Mouse (Mus musculus) embryonic facial prominence, embryonic 14.5 days (tissue): ENCODE measurements around the gene Prcc. TPM values are rescaled to one million over a fixed set of nuclear protein-coding genes. Genes with fewer than 3 reads are reported as not detected.

Experiments used
- ATAC-seq: fragments of 200-750 bp; cut with Nextera tagmentation; 2 replicates; pipeline ENCODE4 v1.8.0; 2017; ENCODE audit warnings: low read depth, moderate number of reproducible peaks, moderate TSS enrichment
- DNase-seq: peaks from one replicate; pipeline ENCODE4 v3.0.0-alpha.2; 2015; ENCODE audit warnings: low spot score
- H3K27ac ChIP-seq: fragments of 300-500 bp; sonication (generic); replicated peaks from 2 replicates; pipeline ENCODE4 v1.5.1; 2014; ENCODE audit warnings: low read depth, mild to moderate bottlenecking, low read length, moderate library complexity
- H3K27me3 ChIP-seq: fragments of 300-500 bp; sonication (generic); replicated peaks from 2 replicates; pipeline ENCODE4 v1.6.1; 2014; ENCODE audit warnings: low read length; ENCODE audit not compliant: control insufficient read depth, insufficient read depth
- H3K36me3 ChIP-seq: fragments of 300-500 bp; sonication (generic); 2 replicates; pipeline ENCODE4 v1.6.1; 2014; ENCODE audit warnings: low read length, mixed read lengths; ENCODE audit not compliant: control insufficient read depth, insufficient read depth
- H3K4me1 ChIP-seq: fragments of 300-500 bp; sonication (generic); 2 replicates; pipeline ENCODE4 v1.6.1; 2014; ENCODE audit warnings: antibody characterized with exemption, low read length; ENCODE audit not compliant: control insufficient read depth, insufficient read depth
- H3K4me2 ChIP-seq: fragments of 300-500 bp; sonication (generic); 2 replicates; pipeline ENCODE4 v1.6.1; 2014; ENCODE audit warnings: low read depth, mild to moderate bottlenecking, low read length, moderate library complexity, mixed read lengths
- H3K4me3 ChIP-seq: fragments of 300-500 bp; sonication (generic); 2 replicates; pipeline ENCODE4 v1.5.1; 2014; ENCODE audit warnings: low read depth, mild to moderate bottlenecking, low read length
- H3K9ac ChIP-seq: fragments of 300-500 bp; sonication (generic); 2 replicates; pipeline ENCODE4 v1.6.1; 2014; ENCODE audit warnings: low read depth, mild to moderate bottlenecking, low read length, moderate library complexity, mixed read lengths
- H3K9me3 ChIP-seq: fragments of 300-500 bp; sonication (generic); 2 replicates; pipeline ENCODE4 v1.6.1; 2016; ENCODE audit warnings: low read length; ENCODE audit not compliant: control insufficient read depth
- WGBS: fragments of 180-500 bp; shearing (Covaris S2); extraction: QIAGEN DNeasy Blood & Tissue Kit; methylation state at CpG from one replicate; pipeline ENCODE4 v1.1.7; 2014; 5-methylcytosine and 5-hydroxymethylcytosine counted together
- polyA plus RNA-seq: library from polyadenylated mRNA; unstranded; fragments of >200 nt; fragmentation: Nextera tagmentation; extraction: Ambion mirVana; gene quantifications from 2 replicates; pipeline ENCODE4 v1.2.1, GENCODE M21; 2014

Gene Prcc
- polyA plus RNA-seq, result 13.0 and 13.5 TPM in 2 replicates

DNA sequence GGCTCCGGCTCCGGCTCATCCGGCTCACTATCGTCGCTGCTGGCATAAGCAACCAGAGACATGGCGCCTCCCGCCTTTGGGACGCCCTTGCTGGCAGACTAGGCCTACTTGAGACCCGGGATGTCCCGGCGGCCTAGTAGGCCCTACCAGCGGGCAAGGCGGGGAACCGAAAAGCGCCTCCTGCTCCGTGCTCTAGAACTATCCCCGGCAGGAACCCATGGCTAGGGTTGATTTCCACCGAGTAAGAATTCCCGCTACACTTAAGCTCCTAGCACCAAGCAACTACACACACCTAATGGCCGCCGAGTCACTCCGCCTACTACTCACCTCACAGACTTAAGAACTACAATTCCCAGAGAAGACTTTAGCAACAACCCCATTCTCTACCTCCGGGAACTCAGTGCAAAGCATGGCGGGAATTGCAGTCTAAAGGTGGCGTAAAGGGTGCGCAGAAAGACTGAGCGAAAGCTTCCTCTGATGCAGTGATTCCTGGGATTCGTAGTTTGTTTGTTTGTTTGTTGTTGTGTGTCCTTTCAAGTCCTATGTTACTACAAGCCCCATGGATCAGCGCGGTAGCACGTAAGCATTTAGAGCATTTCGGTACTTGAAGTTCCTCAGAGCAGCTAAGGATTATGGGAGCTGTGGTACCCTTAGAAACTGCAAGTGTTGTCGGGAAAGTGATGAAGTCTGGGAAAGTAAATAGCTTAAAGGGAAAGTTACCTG lies at the start of gene Prcc:
Prcc (minus strand) TSS at position 328 of the 723 bp plus-strand sequence.
- Histone ChIP-seq H3K4me1 (peaks cover 15% of the 10 kb centered on the region), H3K9me3 (0 out of 2 replicates have a peak, but pooled peaks cover 4% of the 10 kb centered on the region), H3K9ac (peak within 1 kb of the TSS; percentile 96), H3K4me2 (peak within 1 kb of the TSS; percentile 97), H3K27ac (peak within 1 kb of the TSS; percentile 92), H3K4me3 (peak within 1 kb of the TSS; percentile 98), H3K27me3 (no peaks in the 10 kb centered on the region), H3K36me3 (peaks cover 11% of the 10 kb centered on the region)
- WGBS, result 0% methylated on average over 18 of the region's 33 CpGs
- DNase-seq (peak; percentile 100), ATAC-seq (peak; percentile 99)

DNA sequence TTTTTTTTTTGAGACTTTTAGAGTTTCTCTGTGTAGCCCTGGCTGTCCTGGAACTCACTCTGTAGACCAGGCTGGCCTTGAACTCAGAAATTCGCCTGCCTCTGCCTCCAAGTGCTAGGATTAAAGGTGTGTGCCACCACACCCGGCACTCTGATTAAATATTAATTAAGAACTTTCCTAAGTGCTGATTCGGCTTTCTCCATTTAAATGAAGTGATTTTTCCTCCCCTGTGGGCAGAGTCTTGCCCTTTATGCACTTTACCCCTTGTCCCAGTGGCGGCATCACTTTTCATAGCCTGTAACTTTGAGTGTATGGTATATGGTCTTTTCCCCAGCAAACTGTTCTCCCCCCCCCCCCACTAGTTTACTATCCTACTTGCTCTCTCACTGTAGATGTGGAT lies 49.8 kb upstream of the Prcc start:
- peaks cover 67% of the 10 kb centered on the region for H3K36me3 ChIP-seq
- WGBS, result 81% methylated on average over 4 of the region's 4 CpGs
- no peak overlapping the region for H3K4me2 ChIP-seq
- DNase-seq, result no peak
- no peak for ATAC-seq
- H3K4me1 ChIP-seq, result peaks cover 6% of the 10 kb centered on the region; the same call in 1 of the 2 replicates
- H3K27me3 ChIP-seq, result no peaks in the 10 kb centered on the region
- H3K9ac ChIP-seq, result no peak overlapping the region
- no peak overlapping the region for H3K4me3 ChIP-seq
- H3K27ac ChIP-seq, result no peak overlapping the region
- no peaks in the 10 kb centered on the region for H3K9me3 ChIP-seq

GRCm38 (mm10) chr3:87934501-87934900 lies 49.1 kb upstream of the Prcc start:
- Histone ChIP-seq H3K9me3 (no peaks in the 10 kb centered on the region), H3K4me1 (peaks cover 6% of the 10 kb centered on the region; the same call in 1 of the 2 replicates), H3K4me2 (no peak overlapping the region), H3K9ac (no peak overlapping the region), H3K4me3 (no peak overlapping the region), H3K27ac (no peak overlapping the region), H3K36me3 (peaks cover 60% of the 10 kb centered on the region), H3K27me3 (no peaks in the 10 kb centered on the region)
- DNase-seq, result no peak
- WGBS, result 72% methylated on average over 4 of the region's 4 CpGs
- ATAC-seq, result no peak

- H3K9me3 ChIP-seq, result no peaks in the 10 kb centered on the region
- H3K27me3 ChIP-seq, result no peaks in the 10 kb centered on the region
- H3K9ac ChIP-seq, result no peak overlapping the region
- no peak overlapping the region for H3K4me3 ChIP-seq
- no peak overlapping the region for H3K4me2 ChIP-seq
- peaks cover 10% of the 10 kb centered on the region; the same call in 1 of the 2 replicates for H3K4me1 ChIP-seq
- 79% methylated on average over 5 of the region's 5 CpGs for WGBS
- no peak overlapping the region for H3K27ac ChIP-seq
- H3K36me3 ChIP-seq, result peaks cover 56% of the 10 kb centered on the region
- DNase-seq (no peak), ATAC-seq (no peak)
Observed at GRCm38 (mm10) chr3:87934026-87934425, 48.6 kb upstream of the Prcc start.

DNA sequence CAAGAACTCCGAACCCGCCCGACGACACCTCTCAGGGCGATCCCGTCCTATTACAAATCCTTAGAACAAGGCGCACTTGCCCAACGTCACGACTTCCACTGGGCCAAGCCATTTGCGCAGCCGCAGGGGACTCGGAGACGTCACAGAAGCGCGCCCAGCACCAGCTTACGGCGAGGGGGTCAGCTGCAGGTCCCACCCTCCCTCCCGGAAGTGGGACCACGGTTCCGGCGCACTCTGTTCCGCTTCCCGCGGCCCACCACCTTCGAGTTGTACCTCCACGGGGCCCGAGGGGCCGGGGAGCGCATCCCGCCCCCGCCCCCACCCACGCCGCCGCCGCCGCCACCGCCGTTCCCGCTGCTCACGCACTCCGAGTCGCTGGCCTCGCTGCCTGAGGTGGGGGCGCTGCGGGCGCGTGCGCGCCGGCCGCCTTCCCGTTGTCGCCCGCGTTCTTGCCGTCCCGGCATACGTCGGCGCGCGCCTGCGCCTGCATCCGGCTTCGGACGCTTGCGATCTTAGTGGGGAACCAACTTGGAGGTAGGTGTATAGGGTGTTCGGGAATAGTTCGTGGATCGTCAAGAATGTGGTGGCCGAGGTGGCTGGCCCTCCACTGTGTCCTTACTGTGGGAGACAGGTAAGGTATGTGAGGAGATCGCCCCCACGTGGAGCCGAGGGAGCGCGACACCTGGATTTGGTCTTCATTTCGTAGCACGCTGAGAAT lies 44.8 kb upstream of the Prcc start, which contains the start of the genes Isg20l2 and Rrnad1:
Isg20l2 (plus strand) TSS at position 237 of the 718 bp plus-strand sequence.
Rrnad1 (minus strand) TSS at position 640 of the 718 bp plus-strand sequence.
- Histone ChIP-seq H3K9me3 (no peaks in the 10 kb centered on the region), H3K9ac (peak within 1 kb of the TSS; percentile 93), H3K27ac (peak within 1 kb of the TSS; percentile 90), H3K4me2 (peak within 1 kb of the TSS; percentile 88), H3K27me3 (no peaks in the 10 kb centered on the region), H3K4me3 (peak within 1 kb of the TSS; percentile 92), H3K4me1 (peaks cover 11% of the 10 kb centered on the region; the same call in 1 of the 2 replicates), H3K36me3 (peaks cover 51% of the 10 kb centered on the region)
- peak; percentile 98 for ATAC-seq
- DNase-seq, result peak; percentile 99
- 0% methylated on average over 19 of the region's 78 CpGs for WGBS

- 5% methylated on average over 26 of the region's 26 CpGs for WGBS
- DNase-seq, result no peak
- peak overlapping the region; percentile 92 for H3K4me3 ChIP-seq
- H3K36me3 ChIP-seq, result peaks cover 56% of the 10 kb centered on the region
- peak overlapping the region; percentile 84 for H3K27ac ChIP-seq
- peaks cover 11% of the 10 kb centered on the region; the same call in 1 of the 2 replicates for H3K4me1 ChIP-seq
- H3K27me3 ChIP-seq, result no peaks in the 10 kb centered on the region
- H3K9me3 ChIP-seq, result no peaks in the 10 kb centered on the region
- peak; percentile 10 for ATAC-seq
- peak overlapping the region; percentile 93 for H3K9ac ChIP-seq
- H3K4me2 ChIP-seq, result peak overlapping the region; percentile 88
Observed at GRCm38 (mm10) chr3:87929341-87930077, 44.1 kb upstream of the Prcc start.

- peaks cover 64% of the 10 kb centered on the region for H3K36me3 ChIP-seq
- H3K4me3 ChIP-seq, result no peak overlapping the region
- no peak overlapping the region for H3K9ac ChIP-seq
- H3K4me1 ChIP-seq, result peaks cover 11% of the 10 kb centered on the region; the same call in 1 of the 2 replicates
- no peaks in the 10 kb centered on the region for H3K9me3 ChIP-seq
- DNase-seq, result no peak
- H3K27ac ChIP-seq, result no peak overlapping the region
- H3K4me2 ChIP-seq, result no peak overlapping the region
- H3K27me3 ChIP-seq, result no peaks in the 10 kb centered on the region
- no peak for ATAC-seq
- 85% methylated on average over 5 of the region's 5 CpGs for WGBS
Observed at GRCm38 (mm10) chr3:87927452-87927851, 42.0 kb upstream of the Prcc start.

DNA sequence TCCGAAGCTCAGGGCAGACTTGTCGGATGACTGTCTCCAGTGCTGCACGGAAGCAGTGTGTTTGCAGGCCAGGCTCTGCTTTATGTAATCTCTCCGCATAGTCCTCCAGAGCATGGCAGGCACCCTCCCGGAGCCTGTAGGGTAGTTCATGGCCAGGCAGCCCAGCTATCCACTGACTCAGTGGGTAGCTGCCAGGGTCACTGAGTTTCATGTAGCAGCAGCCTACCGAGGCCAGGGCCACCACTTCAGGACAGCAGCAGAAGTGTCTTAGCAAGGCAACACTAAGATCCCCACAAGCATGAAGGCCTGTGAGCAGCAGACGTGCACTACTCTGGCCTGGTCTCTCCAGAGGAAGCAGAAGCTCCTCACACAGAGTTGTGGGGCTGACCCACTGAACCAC lies 39.6 kb upstream of the Prcc start:
- Histone ChIP-seq H3K4me1 (peaks cover 6% of the 10 kb centered on the region; the same call in 1 of the 2 replicates), H3K27ac (no peak overlapping the region), H3K4me2 (no peak overlapping the region), H3K27me3 (no peaks in the 10 kb centered on the region), H3K4me3 (no peak overlapping the region), H3K36me3 (peaks cover 63% of the 10 kb centered on the region), H3K9ac (no peak overlapping the region), H3K9me3 (no peaks in the 10 kb centered on the region)
- 84% methylated on average over 7 of the region's 7 CpGs for WGBS
- DNase-seq (no peak), ATAC-seq (no peak)
